Mouse (Mus musculus): ENCODE data around the gene Faf2.
"Not testable (repeated sequence)": the region's sequence is repeated elsewhere in the genome, so short reads cannot be mapped to it uniquely, and the experiment has no call there.

Faf2 gene

GRCm38 (mm10) chr13:54607204-54607603, 14.4 kb upstream of the Faf2 start:
- no peak for DNase-seq (ENCODE audit: low spot score)

GRCm38 (mm10) chr13:54608002-54608401, 13.6 kb upstream of the Faf2 start:
- DNase-seq (ENCODE audit: low spot score) = no peak

- DNase-seq (ENCODE audit: low spot score) = peak; percentile 17
Observed at GRCm38 (mm10) chr13:54608666-54609065, 12.9 kb upstream of the Faf2 start.

GRCm38 (mm10) chr13:54609301-54609700, 12.3 kb upstream of the Faf2 start:
- no peak for DNase-seq (ENCODE audit: low spot score)

GRCm38 (mm10) chr13:54610613-54610971, 11.0 kb upstream of the Faf2 start:
- no peak for DNase-seq (ENCODE audit: low spot score)

GRCm38 (mm10) chr13:54610972-54611754, 10.4 kb upstream of the Faf2 start, which contains the start of gene Cltb:
Gene Cltb (minus strand): TSS chr13:54611344.
- DNase-seq (ENCODE audit: low spot score) = peak; percentile 85

- DNase-seq (ENCODE audit: low spot score) = not testable (repeated sequence)
Observed at GRCm38 (mm10) chr13:54613141-54613540, 8.4 kb upstream of the Faf2 start.

- no peak for DNase-seq (ENCODE audit: low spot score)
Observed at GRCm38 (mm10) chr13:54616307-54616706, 5.3 kb upstream of the Faf2 start.

GRCm38 (mm10) chr13:54616998-54617397, 4.6 kb upstream of the Faf2 start:
- DNase-seq (ENCODE audit: low spot score) = no peak

- DNase-seq (ENCODE audit: low spot score) = no peak
Observed at GRCm38 (mm10) chr13:54621960-54622521, 457 bp downstream of the Faf2 start.

- no peak for DNase-seq (ENCODE audit: low spot score)
Observed at GRCm38 (mm10) chr13:54629128-54629527, 7.5 kb downstream of the Faf2 start.

- DNase-seq (ENCODE audit: low spot score) = no peak
Observed at GRCm38 (mm10) chr13:54632731-54633277, 11.2 kb downstream of the Faf2 start.

GRCm38 (mm10) chr13:54635011-54635410, 13.4 kb downstream of the Faf2 start:
- no peak for DNase-seq (ENCODE audit: low spot score)

GRCm38 (mm10) chr13:54650461-54650860, 28.9 kb downstream of the Faf2 start:
- DNase-seq (ENCODE audit: low spot score) = no peak

- no peak for DNase-seq (ENCODE audit: low spot score)
Observed at GRCm38 (mm10) chr13:54660877-54661276, 39.3 kb downstream of the Faf2 start.

GRCm38 (mm10) chr13:54661358-54661757, 39.8 kb downstream of the Faf2 start:
- DNase-seq (ENCODE audit: low spot score) = no peak

- DNase-seq (ENCODE audit: low spot score) = no peak
Observed at GRCm38 (mm10) chr13:54663999-54664398, 42.4 kb downstream of the Faf2 start.

GRCm38 (mm10) chr13:54664509-54664908, 42.9 kb downstream of the Faf2 start:
- no peak for DNase-seq (ENCODE audit: low spot score)

GRCm38 (mm10) chr13:54665062-54665461, 43.5 kb downstream of the Faf2 start:
- no peak for DNase-seq (ENCODE audit: low spot score)

- no peak for DNase-seq (ENCODE audit: low spot score)
Observed at GRCm38 (mm10) chr13:54670491-54670890, 48.9 kb downstream of the Faf2 start.

GRCm38 (mm10) chr13:54675895-54676590, 54.5 kb downstream of the Faf2 start:
- DNase-seq (ENCODE audit: low spot score) = no peak

GRCm38 (mm10) chr13:54678263-54678662, 56.7 kb downstream of the Faf2 start:
- no peak for DNase-seq (ENCODE audit: low spot score)

All from ovary, postnatal 36 days (tissue).